Comparison of ENCODE assay signal across 19 mouse cellular contexts in genomic region chr7:118676826-118677225, GRCm38 (mm10). TPM values are rescaled to one million over a fixed set of nuclear protein-coding genes. Genes with fewer than 3 reads are reported as not detected.
DNase-seq lines count a peak whose midpoint lies in the region; ATAC-seq lines count a peak whose summit lies in the region.
"Had no signal": no experiment of that assay in that cellular context is flagged by ENCODE, and none has a peak within 500 bp of the region (broad histone marks: within the 10 kb centered on the region; RNA-seq: fewer than 3 reads in every experiment).

No protein-coding gene starts in this region.

- no peak overlapping the region for H3K4me3 ChIP-seq in heart, embryonic 15.5 days
- H3K4me3 ChIP-seq: embryonic facial prominence, embryonic 12.5 days; forebrain, embryonic 15.5 days; hindbrain, embryonic 13.5 days had no signal

- WGBS in heart, embryonic 15.5 days = 35% methylated on average over 4 of the region's 4 CpGs

- intact Hi-C loops in heart, postnatal 36 days (cut with DNase I) = no loop called here

- ATAC-seq in heart, embryonic 15.5 days (replicated peaks; ENCODE audit: insufficient number of reproducible peaks, insufficient read depth, low FRiP score, low read depth) = peak; percentile 72
- ATAC-seq: forebrain, embryonic 15.5 days; hindbrain, postnatal 0 days had no signal

- no peak overlapping the region for H3K4me2 ChIP-seq in heart, embryonic 15.5 days
- H3K4me2 ChIP-seq: embryonic facial prominence, embryonic 12.5 days; forebrain, embryonic 15.5 days; hindbrain, embryonic 13.5 days had no signal

- no peak overlapping the region for H3K9ac ChIP-seq in heart, embryonic 15.5 days
- H3K9ac ChIP-seq: embryonic facial prominence, embryonic 12.5 days; forebrain, embryonic 15.5 days; hindbrain, embryonic 13.5 days had no signal

- DNase-seq in heart, adult 18-20 months = peak; percentile 40 to 67
- DNase-seq in heart, postnatal 4 days = no peak
- DNase-seq in lung, postnatal 36 days = peak; percentile 9
- DNase-seq in lung, postnatal 10 days = no peak
- DNase-seq in heart, postnatal 36 days = peak; percentile 10 to 13
- DNase-seq in ovary, postnatal 36 days (ENCODE audit: low spot score) = no peak
- DNase-seq in thymus, postnatal 14 days = no peak
- DNase-seq: adrenal gland, adult 2 months; adrenal gland, postnatal 25 days; cerebellum, adult 11 months; cerebellum, adult 8-10 months; cerebellum, postnatal 14 days; gastrocnemius, postnatal 14 days; kidney, adult 11 months had no signal

- peaks cover 64% of the 10 kb centered on the region for H3K27me3 ChIP-seq in heart, embryonic 15.5 days
- H3K27me3 ChIP-seq: embryonic facial prominence, embryonic 12.5 days; forebrain, embryonic 15.5 days; hindbrain, embryonic 13.5 days had no signal

- H3K9me3 ChIP-seq in heart, embryonic 15.5 days (replicated peaks) = no peaks in the 10 kb centered on the region
- H3K9me3 ChIP-seq: embryonic facial prominence, embryonic 12.5 days; forebrain, embryonic 15.5 days had no signal

- peaks cover 4% of the 10 kb centered on the region for H3K4me1 ChIP-seq in heart, embryonic 15.5 days (replicated peaks)
- H3K4me1 ChIP-seq: embryonic facial prominence, embryonic 12.5 days; forebrain, embryonic 15.5 days; hindbrain, embryonic 13.5 days had no signal

- H3K36me3 ChIP-seq in heart, embryonic 15.5 days = no peaks in the 10 kb centered on the region
- H3K36me3 ChIP-seq: embryonic facial prominence, embryonic 12.5 days; forebrain, embryonic 15.5 days; hindbrain, embryonic 13.5 days had no signal

- no peak overlapping the region for H3K27ac ChIP-seq in heart, embryonic 15.5 days
- H3K27ac ChIP-seq: embryonic facial prominence, embryonic 12.5 days; forebrain, embryonic 15.5 days; hindbrain, embryonic 13.5 days; hindbrain, postnatal 0 days had no signal

RNA-seq across cellular contexts. Expression of gene Gde1, which starts 28.8 kb away (rescaled TPM):
- 10 to 100 TPM; 32.3 to 37.5 TPM for total RNA-seq in heart, adult 18-20 months (2021)
- total RNA-seq in heart, postnatal 4 days (2021) = 10 to 100 TPM; 38.6 to 38.8 TPM
- polyA plus RNA-seq in heart, embryonic 15.5 days (2015; fragmentation: Nextera tagmentation; extraction: Ambion mirVana) = 74.1 and 78.4 TPM in 2 replicates
- 10 to 100 TPM; 30.6 to 32.5 TPM for total RNA-seq in heart, postnatal 36 days (2021)

RNA-seq across cellular contexts. Expression of gene Ccp110, which starts 35.5 kb away (rescaled TPM):
- 1 to 10 TPM; 1.2 to 1.9 TPM for total RNA-seq in heart, adult 18-20 months (2021)
- 1 to 10 TPM; 5.8 to 6.9 TPM for total RNA-seq in heart, postnatal 4 days (2021)
- 5.1 and 7.4 TPM in 2 replicates for polyA plus RNA-seq in heart, embryonic 15.5 days (2015; fragmentation: Nextera tagmentation; extraction: Ambion mirVana)
- 1 to 10 TPM; 2.3 to 3.3 TPM for total RNA-seq in heart, postnatal 36 days (2021)

Comparison
In these comparisons a context has a peak if more than half of its experiments do, and no peak if none do; other contexts are left out.
1. DNase-seq: peak in heart, adult 18-20 months (2 of 2), lung, postnatal 36 days (single experiment) and heart, postnatal 36 days (2 of 2); none in heart, postnatal 4 days (single experiment), lung, postnatal 10 days (single experiment), ovary, postnatal 36 days (single experiment) and thymus, postnatal 14 days (single experiment).